Mouse (Mus musculus) midbrain, postnatal 0 days (tissue): ENCODE measurements around the gene Fbxw9. TPM values are rescaled to one million over a fixed set of nuclear protein-coding genes. Genes with fewer than 3 reads are reported as not detected.

Experiments used
- ATAC-seq: fragments of 200-750 bp; cut with Nextera tagmentation; 2 replicates; pipeline ENCODE4 v1.8.0; 2017; ENCODE audit warnings: moderate number of reproducible peaks, mild to moderate bottlenecking, moderate TSS enrichment, moderate library complexity; ENCODE audit not compliant: low FRiP score
- DNase-seq: peaks from one replicate; pipeline ENCODE4 v3.0.0-alpha.2; 2015; ENCODE audit warnings: low spot score
- H3K27ac ChIP-seq: fragments of 300-500 bp; sonication (generic); 2 replicates; pipeline ENCODE4 v1.5.1; 2014; ENCODE audit warnings: low read depth, mild to moderate bottlenecking, low read length, mixed read lengths
- H3K27me3 ChIP-seq: fragments of 300-500 bp; sonication (generic); 2 replicates; pipeline ENCODE4 v1.6.1; 2014; ENCODE audit warnings: low read length, control low read depth, mixed read lengths; ENCODE audit not compliant: insufficient read depth
- H3K36me3 ChIP-seq: fragments of 300-500 bp; sonication (generic); 2 replicates; pipeline ENCODE4 v1.6.1; 2014; ENCODE audit warnings: low read length, control low read depth, mixed read lengths; ENCODE audit not compliant: insufficient read depth
- H3K4me1 ChIP-seq: fragments of 300-500 bp; sonication (generic); 2 replicates; pipeline ENCODE4 v1.6.1; 2014; ENCODE audit warnings: mild to moderate bottlenecking, control low read depth, antibody characterized with exemption, low read length, mixed read lengths; ENCODE audit not compliant: insufficient read depth
- H3K4me2 ChIP-seq: fragments of 300-500 bp; sonication (generic); 2 replicates; pipeline ENCODE4 v1.6.1; 2014; ENCODE audit warnings: low read depth, mild to moderate bottlenecking, low read length, mixed read lengths; ENCODE audit not compliant: poor library complexity, severe bottlenecking
- H3K4me3 ChIP-seq: fragments of 300-500 bp; sonication (generic); 2 replicates; pipeline ENCODE4 v1.5.1; 2014; ENCODE audit warnings: low read depth, mild to moderate bottlenecking, low read length, moderate library complexity
- H3K9ac ChIP-seq: fragments of 300-500 bp; sonication (generic); replicated peaks from 2 replicates; pipeline ENCODE4 v1.6.1; 2014; ENCODE audit warnings: mild to moderate bottlenecking, low read length, moderate library complexity, mixed read lengths; ENCODE audit not compliant: poor library complexity, severe bottlenecking
- H3K9me3 ChIP-seq: fragments of 300-500 bp; sonication (generic); 2 replicates; pipeline ENCODE4 v1.6.1; 2016; ENCODE audit warnings: low read length, control low read depth
- CTCF ChIP-seq: IDR thresholded peaks from 2 replicates; pipeline ENCODE4 v1.5.1; 2016; ENCODE audit warnings: antibody characterized with exemption, mild to moderate bottlenecking
- WGBS: fragments of 180-500 bp; shearing (Covaris S2); extraction: QIAGEN DNeasy Blood & Tissue Kit; methylation state at CpG from one replicate; pipeline ENCODE4 v1.1.7; 2014; 5-methylcytosine and 5-hydroxymethylcytosine counted together
- microRNA-seq: library from miRNA; unstranded; fragments of <30 nt; microRNA quantifications from one replicate; pipeline ENCODE4, GENCODE M21; 2016; ENCODE audit warnings: borderline number of aligned reads
- polyA plus RNA-seq: library from polyadenylated mRNA; unstranded; fragments of >200 nt; fragmentation: Nextera tagmentation; extraction: Ambion mirVana; gene quantifications from 2 replicates; pipeline ENCODE4 v1.2.1, GENCODE M21; 2015
- total RNA-seq: library from RNA; depleted of rRNA; stranded (reverse); fragments of >200 nt; gene quantifications from 2 replicates; pipeline ENCODE4 v1.2.3, GENCODE M21; 2014; rRNA removed

Fbxw9 gene
- total and polyA plus RNA-seq, 2 experiments from 2014 or later: 92.1 to 113 TPM

DNA sequence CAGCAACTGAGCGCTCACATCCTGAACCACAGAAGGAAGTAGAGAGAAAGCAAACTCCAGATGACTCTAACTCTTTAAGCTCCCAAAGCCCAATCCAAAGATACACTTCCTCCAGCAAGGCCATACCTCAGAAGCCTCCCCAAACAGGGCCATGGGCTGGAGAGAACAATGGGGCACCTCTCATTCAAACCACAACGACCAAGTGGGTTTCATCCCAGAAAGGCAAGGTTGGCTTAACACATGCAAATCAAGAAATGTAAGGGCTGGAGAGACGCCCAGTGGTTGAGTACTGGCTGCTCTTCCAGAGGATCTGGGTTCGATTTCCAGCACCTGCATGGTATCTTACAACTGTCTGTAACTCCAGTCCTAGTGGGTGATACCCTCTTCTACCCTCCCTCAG, 55.6 kb downstream of the Fbxw9 start:
- TF ChIP-seq CTCF: no peak
- no peaks in the 10 kb centered on the region for H3K27me3 ChIP-seq
- peaks cover 2% of the 10 kb centered on the region; the same call in 1 of the 2 replicates for H3K9me3 ChIP-seq
- 78% methylated on average over 4 of the region's 4 CpGs for WGBS
- H3K27ac ChIP-seq: no peak overlapping the region
- no peak overlapping the region for H3K4me2 ChIP-seq
- H3K4me1 ChIP-seq: no peaks in the 10 kb centered on the region
- H3K9ac ChIP-seq: no peak overlapping the region
- no peak for DNase-seq
- ATAC-seq: no peak
- no peak overlapping the region for H3K4me3 ChIP-seq
- peaks cover 12% of the 10 kb centered on the region for H3K36me3 ChIP-seq

Small RNA genes lying within 50 kb of the gene (microRNA-seq; reads per million reads assigned to microRNA genes)
- gene Gm23388 (not detected), gene Mir7070 (3.4 reads per million, percentile 2 among the genes with 10 or more reads in this experiment)

Other genes with a start within 250 kb of the Fbxw9 start
- 7.6 and 7.7 TPM in 2 replicates for gene Dand5, start 237.2 kb upstream of the Fbxw9 start, total RNA-seq
- 12.6 and 14.5 TPM in 2 replicates for gene Dand5, start 237.2 kb upstream of the Fbxw9 start, polyA plus RNA-seq
- gene Gadd45gip1, start 228.5 kb upstream of the Fbxw9 start, total RNA-seq: 27.5 and 28.2 TPM in 2 replicates
- gene Gadd45gip1, start 228.5 kb upstream of the Fbxw9 start, polyA plus RNA-seq: 42.9 and 45.1 TPM in 2 replicates
- gene Rad23a, start 219.4 kb upstream of the Fbxw9 start, total RNA-seq: 43.8 and 57.5 TPM in 2 replicates
- gene Rad23a, start 219.4 kb upstream of the Fbxw9 start, polyA plus RNA-seq: 83.5 and 88.3 TPM in 2 replicates
- gene Calr, start 213.1 kb upstream of the Fbxw9 start, total RNA-seq: 369 and 436 TPM in 2 replicates
- gene Calr, start 213.1 kb upstream of the Fbxw9 start, polyA plus RNA-seq: 444 and 445 TPM in 2 replicates
- gene Farsa, start 203.1 kb upstream of the Fbxw9 start, total RNA-seq: 74.8 and 84.6 TPM in 2 replicates
- gene Farsa, start 203.1 kb upstream of the Fbxw9 start, polyA plus RNA-seq: 92.7 and 103 TPM in 2 replicates
- 29.5 and 31.7 TPM in 2 replicates for gene Syce2, start 187.9 kb upstream of the Fbxw9 start, total RNA-seq
- gene Syce2, start 187.9 kb upstream of the Fbxw9 start, polyA plus RNA-seq: 56.2 and 61.4 TPM in 2 replicates
- 22.1 and 30.5 TPM in 2 replicates for gene Gcdh, start 166.1 kb upstream of the Fbxw9 start, total RNA-seq
- gene Gcdh, start 166.1 kb upstream of the Fbxw9 start, polyA plus RNA-seq: 33.2 and 35.3 TPM in 2 replicates
- gene Klf1, start 158.1 kb upstream of the Fbxw9 start, total RNA-seq: 0.52 TPM in 1 of 2 replicates, not detected in the other
- 0.36 and 0.52 TPM in 2 replicates for gene Klf1, start 158.1 kb upstream of the Fbxw9 start, polyA plus RNA-seq
- 4.3 and 5.7 TPM in 2 replicates for gene Dnase2a, start 151.5 kb upstream of the Fbxw9 start, total RNA-seq
- 6.7 and 8.2 TPM in 2 replicates for gene Dnase2a, start 151.5 kb upstream of the Fbxw9 start, polyA plus RNA-seq
- gene Mast1, start 122.7 kb upstream of the Fbxw9 start, total RNA-seq: 85.9 and 92.0 TPM in 2 replicates
- gene Mast1, start 122.7 kb upstream of the Fbxw9 start, polyA plus RNA-seq: 79.8 and 89.0 TPM in 2 replicates
- gene Rtbdn, start 113.1 kb upstream of the Fbxw9 start, total RNA-seq: 4.5 and 6.2 TPM in 2 replicates
- 4.8 and 5.3 TPM in 2 replicates for gene Rtbdn, start 113.1 kb upstream of the Fbxw9 start, polyA plus RNA-seq
- not detected in 2 replicates for gene Gm49661, start 90.6 kb upstream of the Fbxw9 start, total RNA-seq
- gene Gm49661, start 90.6 kb upstream of the Fbxw9 start, polyA plus RNA-seq: not detected in 2 replicates
- 720 and 802 TPM in 2 replicates for gene Prdx2, start 90.5 kb upstream of the Fbxw9 start, total RNA-seq
- gene Prdx2, start 90.5 kb upstream of the Fbxw9 start, polyA plus RNA-seq: 904 and 934 TPM in 2 replicates
- 40.5 and 48.9 TPM in 2 replicates for gene Rnaseh2a, start 90.3 kb upstream of the Fbxw9 start, total RNA-seq
- gene Rnaseh2a, start 90.3 kb upstream of the Fbxw9 start, polyA plus RNA-seq: 36.5 and 39.7 TPM in 2 replicates
- gene Junb, start 81.3 kb upstream of the Fbxw9 start, total RNA-seq: 11.3 and 15.9 TPM in 2 replicates
- gene Junb, start 81.3 kb upstream of the Fbxw9 start, polyA plus RNA-seq: 5.3 and 6.1 TPM in 2 replicates
- 21.4 and 32.5 TPM in 2 replicates for gene Hook2, start 69.5 kb upstream of the Fbxw9 start, total RNA-seq
- 40.1 and 41.3 TPM in 2 replicates for gene Hook2, start 69.5 kb upstream of the Fbxw9 start, polyA plus RNA-seq
- 0.47 TPM in 1 of 2 replicates, not detected in the other for gene Best2, start 45.5 kb upstream of the Fbxw9 start, total RNA-seq
- gene Best2, start 45.5 kb upstream of the Fbxw9 start, polyA plus RNA-seq: 0.15 and 0.27 TPM in 2 replicates
- gene Asna1, start 34.8 kb upstream of the Fbxw9 start, total RNA-seq: 123 and 172 TPM in 2 replicates
- 137 and 151 TPM in 2 replicates for gene Asna1, start 34.8 kb upstream of the Fbxw9 start, polyA plus RNA-seq
- gene Trir, start 33.2 kb upstream of the Fbxw9 start, total RNA-seq: 266 and 292 TPM in 2 replicates
- gene Trir, start 33.2 kb upstream of the Fbxw9 start, polyA plus RNA-seq: 144 and 145 TPM in 2 replicates
- gene Tnpo2, start 23.1 kb upstream of the Fbxw9 start, total RNA-seq: 173 and 174 TPM in 2 replicates
- gene Tnpo2, start 23.1 kb upstream of the Fbxw9 start, polyA plus RNA-seq: 53.5 and 53.7 TPM in 2 replicates
- gene Gm5741, start 7.9 kb downstream of the Fbxw9 start, total RNA-seq: not detected in 2 replicates
- gene Gm5741, start 7.9 kb downstream of the Fbxw9 start, polyA plus RNA-seq: 2.2 TPM in 1 of 2 replicates, not detected in the other
- 66.3 and 77.1 TPM in 2 replicates for gene Dhps, start 11.7 kb downstream of the Fbxw9 start, total RNA-seq
- gene Dhps, start 11.7 kb downstream of the Fbxw9 start, polyA plus RNA-seq: 128 and 129 TPM in 2 replicates
- 92.6 and 105 TPM in 2 replicates for gene Wdr83os, start 20.7 kb downstream of the Fbxw9 start, total RNA-seq
- 129 and 137 TPM in 2 replicates for gene Wdr83os, start 20.7 kb downstream of the Fbxw9 start, polyA plus RNA-seq
- 27.4 and 34.1 TPM in 2 replicates for gene Wdr83, start 21.3 kb downstream of the Fbxw9 start, total RNA-seq
- gene Wdr83, start 21.3 kb downstream of the Fbxw9 start, polyA plus RNA-seq: 37.0 and 39.9 TPM in 2 replicates
- 29.7 and 33.7 TPM in 2 replicates for gene Man2b1, start 23.2 kb downstream of the Fbxw9 start, total RNA-seq
- gene Man2b1, start 23.2 kb downstream of the Fbxw9 start, polyA plus RNA-seq: 18.7 and 19.7 TPM in 2 replicates
- 2.6 and 4.9 TPM in 2 replicates for gene Zfp791, start 63.0 kb downstream of the Fbxw9 start, total RNA-seq
- gene Zfp791, start 63.0 kb downstream of the Fbxw9 start, polyA plus RNA-seq: 2.3 and 2.7 TPM in 2 replicates
- not detected in 2 replicates for gene Cks1brt, start 91.9 kb downstream of the Fbxw9 start, total RNA-seq
- not detected in 2 replicates for gene Cks1brt, start 91.9 kb downstream of the Fbxw9 start, polyA plus RNA-seq
- gene Olfr371, start 165.9 kb downstream of the Fbxw9 start, total RNA-seq: not detected in 2 replicates
- not detected in 2 replicates for gene Olfr371, start 165.9 kb downstream of the Fbxw9 start, polyA plus RNA-seq
- gene Orc6, start 239.6 kb downstream of the Fbxw9 start, total RNA-seq: 33.4 and 42.6 TPM in 2 replicates
- gene Orc6, start 239.6 kb downstream of the Fbxw9 start, polyA plus RNA-seq: 60.0 and 65.7 TPM in 2 replicates
- 121 and 136 TPM in 2 replicates for gene Vps35, start 239.7 kb downstream of the Fbxw9 start, total RNA-seq
- gene Vps35, start 239.7 kb downstream of the Fbxw9 start, polyA plus RNA-seq: 154 TPM in 2 replicates